Mouse (Mus musculus): ENCODE measurements around the gene Il1rapl2.

Il1rapl2 gene

DNA sequence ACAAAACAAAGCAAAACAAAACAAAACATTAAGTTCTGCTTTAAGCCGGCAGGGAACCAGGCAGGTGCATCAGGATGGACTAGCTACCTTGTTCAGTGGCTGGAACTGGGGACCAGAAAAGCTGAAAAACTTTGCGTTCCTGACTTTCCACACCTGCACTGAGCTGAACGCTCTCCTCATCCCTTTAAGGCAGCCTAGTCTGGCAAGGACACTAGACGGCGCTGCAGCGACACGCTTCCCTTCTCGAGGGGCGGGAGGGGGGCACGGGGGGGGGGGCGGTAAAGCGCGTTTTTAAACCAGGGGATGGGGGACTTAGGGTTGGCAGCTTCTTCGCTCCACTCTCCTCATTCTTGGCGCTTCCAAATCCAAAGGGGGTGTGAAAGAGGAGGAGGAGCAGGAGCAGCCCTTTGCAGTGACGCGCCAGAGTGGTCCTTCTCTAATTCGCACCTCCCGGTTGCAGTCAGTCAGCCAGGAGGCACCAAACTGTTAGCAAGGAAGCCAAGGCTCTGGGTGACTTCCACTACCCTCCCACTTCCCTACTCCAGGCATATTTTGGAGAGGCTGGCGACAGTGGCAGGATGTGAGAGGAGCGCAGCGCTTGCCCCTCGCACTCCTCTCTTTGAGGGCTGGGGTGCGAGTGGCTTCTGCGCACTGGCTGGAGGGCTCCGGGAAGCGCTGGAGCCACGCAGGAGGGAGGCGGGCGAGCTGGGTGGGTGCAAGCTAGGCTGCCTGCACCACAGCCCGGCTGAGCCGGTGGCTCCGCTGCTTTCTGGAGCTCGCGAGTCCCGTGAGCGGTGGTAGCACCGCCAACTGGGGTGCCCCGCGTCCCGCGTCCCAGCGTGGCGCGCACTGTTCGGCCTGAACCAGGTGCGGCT, at the start of gene Il1rapl2:
TSS of gene Il1rapl2 (plus strand) at position 288 of the 875 bp plus-strand sequence.
- DNase-seq: no peak

DNA sequence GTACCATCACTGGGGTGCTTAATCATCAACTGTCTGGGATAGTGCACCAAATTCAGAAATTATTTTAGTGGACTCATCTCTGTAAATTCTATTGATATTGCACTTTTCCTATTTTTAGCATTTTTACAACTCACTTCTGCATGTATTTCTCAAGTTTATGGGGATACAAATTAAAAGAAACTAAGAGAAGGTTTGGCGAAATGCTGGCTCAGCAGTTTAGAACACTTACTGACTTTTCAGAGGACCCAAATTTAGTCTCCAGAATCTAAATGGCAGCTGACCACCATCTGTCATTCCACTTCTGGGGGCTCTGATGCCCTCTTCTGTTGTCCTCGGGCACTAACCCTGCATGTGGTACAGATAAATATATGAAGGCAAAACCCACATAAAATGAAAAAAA, 22.1 kb upstream of the Il1rapl2 start:
- DNase-seq: no peak

DNA sequence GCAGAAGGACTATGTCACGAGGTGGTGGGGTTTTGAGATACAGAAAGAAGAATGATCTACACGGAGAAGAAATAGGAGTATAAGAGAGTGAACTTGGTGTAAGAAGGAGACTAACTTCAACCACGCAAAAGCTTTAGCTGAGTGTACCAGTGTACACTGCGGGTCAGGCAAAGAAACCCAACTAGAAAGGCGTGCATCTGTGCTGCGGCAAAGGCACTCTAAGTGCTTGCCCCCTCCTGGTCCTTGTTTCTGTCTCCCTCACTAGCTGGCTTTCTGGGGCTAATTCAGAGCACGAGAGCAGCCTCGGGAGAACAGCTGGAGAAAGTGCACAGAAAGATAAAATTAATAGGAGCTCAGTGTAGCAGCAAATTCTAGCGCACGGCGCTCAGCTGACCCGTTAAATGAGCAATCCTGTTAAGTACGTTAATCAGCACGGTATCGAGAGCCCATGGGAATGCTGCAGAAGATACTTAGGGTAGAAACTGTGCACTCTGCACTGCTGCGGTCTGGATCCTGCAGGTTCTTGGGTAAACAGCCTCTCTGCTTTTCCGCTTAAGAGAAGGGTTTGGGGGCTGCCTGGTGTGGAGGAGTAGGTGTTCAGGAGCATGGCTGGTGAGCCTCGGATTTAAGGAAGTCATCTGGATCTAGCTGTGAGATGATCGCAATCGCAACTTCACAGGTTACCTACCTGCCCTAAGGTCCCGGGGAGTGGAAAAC, 778 bp upstream of the Il1rapl2 start:
- no peak for DNase-seq

DNA sequence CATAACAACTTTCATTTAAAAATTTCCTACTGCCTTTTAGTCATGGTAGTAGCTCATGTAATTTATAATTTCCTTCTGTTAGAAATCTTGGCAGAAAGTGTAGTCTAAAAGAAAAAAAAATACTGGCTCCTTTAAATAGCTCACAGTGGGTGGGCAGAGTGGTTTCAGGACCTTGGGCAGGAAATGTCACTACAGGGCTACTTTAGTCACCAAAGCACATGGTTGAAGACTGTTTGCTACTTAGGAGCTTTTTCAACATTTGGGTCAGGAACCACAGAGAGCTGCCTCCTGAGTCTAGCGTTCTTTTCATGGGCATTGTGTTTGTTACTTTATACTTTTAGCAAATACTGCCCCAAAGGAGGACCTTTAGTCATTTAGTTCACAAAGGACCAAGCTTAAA, 12.2 kb downstream of the Il1rapl2 start:
- no peak for DNase-seq

DNA sequence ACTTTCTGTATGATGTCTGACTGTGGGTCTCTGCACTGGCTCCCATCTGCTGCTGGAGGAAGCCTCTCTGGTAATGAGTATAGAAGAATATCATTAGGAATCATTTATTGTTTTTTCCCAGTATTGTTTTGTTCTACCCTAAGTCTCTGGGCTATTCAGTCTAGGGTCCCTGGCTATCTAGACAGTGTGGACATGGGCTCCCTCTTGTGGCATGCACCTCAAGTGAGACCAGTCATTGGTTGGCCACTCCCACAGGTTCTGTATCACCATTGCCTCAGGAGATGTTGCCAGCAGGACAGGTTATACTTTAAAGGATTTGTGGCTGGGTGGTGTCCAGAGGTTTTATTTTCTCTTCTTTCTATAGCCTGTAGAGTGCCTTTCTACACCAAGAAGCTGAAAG, 50.3 kb downstream of the Il1rapl2 start:
- DNase-seq: no peak

DNA sequence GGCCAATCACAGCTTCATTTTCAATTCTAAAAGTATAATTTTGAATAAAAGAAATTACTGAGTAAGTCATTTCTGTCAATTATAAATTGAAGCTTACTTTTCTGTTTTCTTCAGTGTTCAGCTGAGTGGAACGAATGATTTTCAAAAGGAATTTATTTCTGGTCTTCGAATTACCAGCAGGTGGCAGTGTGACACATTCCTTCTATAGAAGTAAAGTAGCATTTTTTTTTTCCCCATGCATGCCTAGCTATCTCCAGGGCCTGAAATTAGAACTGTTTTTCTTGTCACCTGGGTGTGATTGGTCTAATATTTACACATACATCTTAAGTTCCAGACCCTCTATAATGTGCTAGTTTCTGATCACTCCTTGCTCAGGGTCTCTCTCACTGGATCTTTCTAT, 96.6 kb downstream of the Il1rapl2 start:
- no peak for DNase-seq

DNA sequence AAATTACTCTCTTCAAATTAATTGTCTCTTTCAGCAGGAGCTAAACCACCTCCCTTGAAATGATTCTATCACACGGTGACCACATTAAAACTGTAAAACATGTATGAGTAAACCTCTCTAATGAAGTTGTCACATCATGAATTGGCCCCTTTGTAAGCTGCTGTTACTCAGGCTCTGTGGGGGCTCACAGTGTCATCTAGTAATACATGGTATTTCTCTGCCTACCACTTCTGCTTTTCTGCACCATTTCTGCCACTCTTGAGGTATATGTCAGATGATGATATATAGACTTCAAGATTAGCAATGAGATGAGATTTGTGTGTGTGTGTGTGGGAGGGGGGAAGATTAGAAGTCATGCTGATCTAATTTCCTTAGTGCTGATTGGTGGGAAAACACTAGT, 117.6 kb downstream of the Il1rapl2 start:
- DNase-seq: no peak

DNA sequence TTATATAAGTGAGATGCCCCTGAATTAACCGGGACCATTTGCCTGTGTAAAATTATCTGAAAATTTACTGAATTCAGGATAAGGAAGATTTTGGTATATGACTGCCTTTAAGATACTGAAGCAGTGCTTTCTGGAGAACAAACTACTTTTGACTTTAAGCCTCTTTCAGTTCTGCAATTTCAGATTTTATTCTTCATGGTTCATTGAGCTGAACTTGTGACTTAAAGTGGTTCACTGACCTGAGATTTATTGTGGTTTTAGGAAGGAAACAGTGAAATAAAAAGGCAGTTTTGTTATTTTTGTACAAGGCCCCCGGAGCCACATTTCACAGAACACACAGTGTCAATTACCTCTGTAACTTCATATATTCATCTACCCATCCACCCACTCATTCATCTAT, 129.6 kb downstream of the Il1rapl2 start:
- DNase-seq: no peak

DNA sequence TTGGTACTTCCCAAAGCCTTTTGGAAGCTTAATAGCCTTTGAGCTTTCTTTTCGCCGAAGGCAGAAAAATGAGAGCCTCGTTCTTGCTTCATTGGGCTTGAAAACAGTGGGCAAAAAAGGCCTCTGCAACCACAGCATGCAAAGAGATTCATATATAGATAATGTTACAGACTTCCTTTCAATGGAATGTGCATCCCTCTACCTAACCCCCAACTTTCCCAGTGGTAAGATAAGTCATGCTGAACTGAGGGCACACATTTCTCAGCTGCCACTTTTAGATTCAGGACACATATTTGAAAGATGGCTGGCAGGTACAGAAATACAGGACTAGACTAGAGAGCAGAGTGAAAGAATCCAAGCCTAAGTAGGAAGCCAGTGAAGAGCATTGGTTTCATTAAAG, 185.1 kb downstream of the Il1rapl2 start:
- no peak for DNase-seq

DNA sequence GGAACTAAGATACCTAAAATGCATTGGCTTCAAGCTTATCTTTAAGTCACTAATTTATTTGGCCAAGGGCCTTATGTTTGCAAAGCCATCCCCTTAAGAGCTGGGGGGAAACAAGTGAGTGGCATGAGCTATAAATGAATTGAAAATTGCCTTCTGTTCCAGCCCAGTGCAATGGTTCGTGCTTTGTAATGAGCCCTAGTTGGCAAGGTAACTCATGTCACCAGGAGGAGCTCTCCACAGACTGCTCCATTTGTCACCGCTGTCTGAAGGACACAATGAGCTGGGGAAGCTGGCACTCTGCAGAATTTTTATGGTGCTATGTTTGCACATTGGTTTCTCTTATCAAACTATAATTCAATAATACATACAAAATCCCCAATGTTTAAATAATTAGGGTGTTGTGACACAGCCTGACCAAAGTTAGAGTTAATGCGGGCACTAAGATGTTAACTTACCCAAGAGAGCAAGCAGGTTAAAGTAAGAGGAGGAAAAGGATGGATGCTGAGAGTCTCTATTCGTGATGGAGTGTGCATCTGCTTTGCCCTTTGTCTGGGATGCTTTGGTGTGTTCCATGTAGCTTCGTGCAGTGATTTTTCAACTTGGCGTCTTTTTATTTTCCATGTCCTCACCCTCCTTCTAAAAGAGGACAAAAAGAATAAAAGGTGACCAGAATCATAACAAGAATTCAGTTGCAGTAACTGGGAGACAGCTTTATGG, 235.2 kb downstream of the Il1rapl2 start:
- DNase-seq: no peak

DNA sequence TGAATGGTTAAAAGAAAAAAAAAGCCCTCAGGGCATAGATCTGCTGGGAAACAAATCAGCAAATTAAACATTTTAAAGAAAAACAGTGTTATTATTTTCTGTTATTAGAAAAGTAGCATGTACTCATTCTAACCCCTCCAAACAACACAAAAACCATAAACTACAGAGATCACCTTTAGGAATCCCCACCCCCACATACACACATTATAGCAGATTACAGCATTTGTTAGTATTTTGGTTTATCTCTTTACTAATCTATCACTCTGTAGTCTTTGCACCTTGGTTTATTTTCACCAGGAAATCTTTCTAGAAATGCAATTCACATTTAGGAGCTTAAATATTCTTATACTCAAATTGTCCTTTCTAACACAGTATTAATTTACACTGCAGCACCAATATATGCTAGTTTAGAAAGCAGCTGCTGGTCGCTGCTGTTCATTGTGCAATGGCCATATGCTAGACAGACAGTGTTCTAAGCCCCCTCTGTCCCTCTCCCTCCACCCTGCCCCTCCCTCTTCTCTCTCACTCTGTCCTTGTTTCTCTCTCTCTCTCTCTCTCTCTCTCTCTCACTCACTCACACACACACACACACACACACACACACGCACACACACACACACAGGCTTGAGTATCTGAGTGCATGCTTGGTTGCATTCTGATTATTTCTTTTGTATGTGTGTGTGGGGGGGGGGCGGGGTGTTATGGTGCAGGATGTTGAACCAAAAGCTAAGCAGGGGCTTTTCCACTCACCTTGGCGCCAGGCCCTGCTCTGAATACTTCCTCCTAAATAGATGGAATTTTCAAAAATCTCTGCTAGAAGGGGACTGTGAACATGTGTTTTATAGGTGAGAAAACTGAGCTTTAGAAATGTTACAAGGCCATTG, 236.1 kb downstream of the Il1rapl2 start:
- DNase-seq: no peak

DNA sequence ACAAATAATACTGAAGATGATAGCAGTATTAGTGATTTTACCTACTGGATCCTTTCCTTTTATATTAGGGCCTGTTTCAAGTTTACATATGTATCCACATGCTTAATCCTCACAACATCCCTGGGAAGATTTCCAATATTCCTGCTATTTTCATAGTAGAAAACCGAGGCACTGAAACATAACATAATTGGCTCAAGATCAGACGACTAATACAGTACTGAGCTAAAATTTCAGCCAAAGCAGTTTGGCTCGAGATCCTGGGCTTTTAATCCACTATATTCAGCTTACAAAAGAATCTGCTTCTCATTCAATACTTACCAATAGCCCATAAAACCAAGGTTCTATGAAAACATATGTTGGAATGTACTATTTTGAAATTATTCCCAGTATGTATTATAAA, 239.1 kb downstream of the Il1rapl2 start:
- no peak for DNase-seq

DNA sequence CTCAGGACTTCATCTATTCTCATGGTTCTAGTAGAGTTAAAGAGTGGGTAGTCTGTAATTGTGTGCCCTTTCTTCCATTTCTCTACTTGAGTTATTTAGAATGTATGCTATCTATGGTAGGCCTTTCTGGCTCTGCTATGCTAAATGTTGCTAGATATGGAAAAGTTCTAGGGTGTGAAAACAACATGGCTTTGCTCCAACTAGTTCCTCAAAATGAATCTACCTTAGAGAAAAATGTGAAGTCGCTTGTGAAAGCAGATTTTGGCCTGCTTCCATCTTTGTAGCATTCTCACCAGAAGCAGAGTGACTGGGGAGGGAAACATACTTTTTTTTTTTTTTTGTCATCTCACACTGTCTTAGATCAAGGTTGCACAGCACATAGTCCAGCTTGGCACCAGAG, 241.7 kb downstream of the Il1rapl2 start:
- DNase-seq: no peak

DNA sequence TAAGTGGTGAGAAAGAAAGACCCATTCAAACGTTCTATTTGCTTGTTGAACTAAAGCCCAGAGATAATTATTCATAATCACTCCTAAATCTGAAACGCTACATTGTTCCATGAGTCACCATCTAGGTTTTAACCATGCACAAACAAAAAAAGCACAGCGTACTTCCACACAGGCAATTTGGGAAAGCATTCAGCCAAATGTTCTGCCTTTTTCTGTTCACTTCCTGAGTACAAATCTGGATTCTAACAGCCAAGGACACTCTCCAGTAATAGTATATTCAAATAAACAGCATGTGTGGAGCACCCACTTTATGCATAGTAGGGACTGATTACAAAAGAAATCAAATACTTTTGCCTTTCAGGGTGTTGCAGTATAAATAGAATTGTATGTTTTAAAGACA, 278.5 kb downstream of the Il1rapl2 start:
- no peak for DNase-seq

DNA sequence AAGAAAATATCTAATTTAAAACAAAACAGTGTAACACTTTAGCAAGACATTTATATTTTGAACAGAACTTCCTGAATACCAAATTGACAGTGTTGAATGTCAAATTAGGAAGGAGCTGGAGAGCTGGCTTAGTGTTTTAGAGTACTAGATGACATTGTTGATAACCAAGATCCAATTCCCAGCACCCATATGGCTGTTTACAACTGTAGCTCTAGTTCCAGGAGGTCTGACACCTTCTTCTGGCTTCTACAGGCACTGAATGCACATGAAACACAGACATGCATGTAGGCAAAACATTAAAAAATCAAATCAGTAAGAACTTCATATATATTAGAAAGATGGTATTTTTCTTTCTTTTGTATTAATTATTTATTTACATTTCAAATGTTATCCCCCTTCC, 353.1 kb downstream of the Il1rapl2 start:
- no peak for DNase-seq

DNA sequence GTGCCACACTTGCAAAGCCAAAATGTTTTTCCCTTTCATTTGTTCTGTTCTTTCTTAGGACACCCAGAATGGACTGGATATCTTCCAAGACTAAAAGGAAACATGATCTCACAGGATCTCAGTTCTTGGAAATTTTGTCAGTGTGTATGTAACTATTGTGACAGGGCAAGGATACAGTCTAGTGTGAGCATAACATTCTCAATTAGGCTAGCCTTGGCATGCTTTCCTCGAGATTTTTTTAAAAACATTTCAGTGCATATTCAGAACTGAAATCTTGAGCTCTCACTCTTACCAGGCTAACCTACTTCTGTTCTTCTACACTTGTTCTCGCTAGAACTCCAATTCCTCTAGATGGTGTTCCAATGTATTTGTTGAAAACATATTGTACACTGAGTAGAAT, 356.4 kb downstream of the Il1rapl2 start:
- DNase-seq: no peak

DNA sequence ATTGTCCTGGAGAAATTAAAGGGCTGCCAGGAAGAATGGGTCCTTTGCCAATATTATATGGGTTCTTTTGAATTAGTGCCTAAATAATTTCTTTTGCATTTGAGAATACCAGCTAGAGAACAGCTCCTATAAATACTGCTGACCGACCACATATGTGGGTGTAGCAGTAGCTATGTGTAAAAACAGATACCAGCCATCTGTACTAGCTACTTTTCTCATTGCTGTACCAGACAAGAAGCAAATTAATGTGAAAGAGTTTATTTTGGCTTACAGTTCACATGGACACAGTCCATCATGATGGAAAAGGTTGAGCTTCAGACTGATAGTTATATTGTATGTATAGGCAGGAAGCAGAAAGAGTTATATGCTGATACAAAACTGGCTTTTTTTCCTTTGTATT, 377.3 kb downstream of the Il1rapl2 start:
- no peak for DNase-seq

DNA sequence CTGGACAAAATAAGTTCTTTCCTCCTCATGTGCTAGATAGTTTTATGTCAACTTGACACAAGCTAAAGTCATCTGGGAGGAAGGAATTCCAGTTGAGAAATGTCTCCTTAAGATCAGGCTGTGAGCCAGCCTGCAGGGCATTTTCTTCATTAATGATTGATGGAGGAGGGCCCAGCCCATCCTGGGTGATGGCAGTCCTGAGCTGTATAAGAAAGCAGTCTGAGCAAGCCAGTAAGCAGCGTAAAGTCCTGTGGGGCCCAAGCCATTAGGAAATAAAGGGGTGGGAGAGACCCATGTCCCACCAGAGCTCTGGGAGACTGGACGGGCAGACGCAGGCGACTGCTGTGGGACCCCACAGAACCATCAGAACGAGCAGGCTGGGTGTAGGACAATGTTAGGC, 400.9 kb downstream of the Il1rapl2 start:
- DNase-seq: no peak

DNA sequence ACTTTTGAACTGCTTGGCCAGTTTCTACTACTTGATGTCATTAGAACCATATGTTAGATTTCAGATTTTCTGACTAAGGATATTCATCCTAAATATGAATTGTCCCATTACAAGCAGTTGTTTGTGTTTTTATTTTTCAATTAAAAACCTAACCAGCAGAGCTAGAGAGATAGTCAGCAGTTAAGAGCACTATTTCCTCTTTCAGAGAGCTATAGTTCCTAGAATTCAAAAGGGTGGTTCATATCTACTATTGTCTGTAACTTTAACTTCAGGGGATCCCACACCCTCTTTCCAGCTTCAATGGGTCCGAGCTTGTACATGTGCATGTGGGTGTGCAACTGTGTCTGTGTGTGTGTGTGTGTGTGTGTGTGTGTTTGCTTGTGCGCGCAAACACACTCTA, 472.7 kb downstream of the Il1rapl2 start:
- DNase-seq: no peak

DNA sequence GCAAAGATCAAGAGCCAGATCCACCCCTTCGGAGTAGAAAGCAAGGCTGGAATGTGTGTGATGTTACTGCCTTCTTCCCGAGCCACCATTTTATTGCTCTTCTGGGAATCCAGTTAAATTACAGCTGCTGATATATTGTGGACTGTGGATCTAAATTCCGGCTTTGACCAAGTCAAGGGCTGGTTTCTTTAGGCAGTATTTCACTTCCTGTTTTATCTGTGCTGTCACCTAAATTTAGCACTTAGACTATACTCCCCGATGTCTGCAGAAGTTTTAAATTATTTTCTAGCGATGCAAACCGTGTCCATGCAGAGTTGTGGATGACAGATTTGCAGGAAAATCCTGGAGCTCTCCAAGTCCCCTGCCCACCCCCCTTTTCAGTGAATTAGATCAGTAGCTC, 533.5 kb downstream of the Il1rapl2 start:
- DNase-seq: no peak

DNA sequence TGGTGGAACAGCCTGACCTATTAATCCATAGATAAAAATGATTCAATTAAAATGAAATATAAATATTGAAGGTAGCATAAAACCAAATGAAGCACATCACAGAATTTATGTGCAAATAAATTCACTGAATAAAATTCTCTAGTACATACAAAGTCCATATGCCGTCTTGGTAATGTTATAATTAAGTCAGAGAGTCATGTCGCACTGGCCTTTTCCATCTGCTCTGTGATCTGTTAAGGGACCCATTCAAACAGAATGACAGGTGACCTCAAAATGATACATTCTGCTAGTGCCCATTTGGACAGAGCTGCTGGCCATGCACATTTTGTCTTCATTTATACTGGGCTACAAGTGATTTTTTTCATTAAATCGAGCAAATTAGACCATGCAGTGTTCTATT, 534.3 kb downstream of the Il1rapl2 start:
- no peak for DNase-seq

DNA sequence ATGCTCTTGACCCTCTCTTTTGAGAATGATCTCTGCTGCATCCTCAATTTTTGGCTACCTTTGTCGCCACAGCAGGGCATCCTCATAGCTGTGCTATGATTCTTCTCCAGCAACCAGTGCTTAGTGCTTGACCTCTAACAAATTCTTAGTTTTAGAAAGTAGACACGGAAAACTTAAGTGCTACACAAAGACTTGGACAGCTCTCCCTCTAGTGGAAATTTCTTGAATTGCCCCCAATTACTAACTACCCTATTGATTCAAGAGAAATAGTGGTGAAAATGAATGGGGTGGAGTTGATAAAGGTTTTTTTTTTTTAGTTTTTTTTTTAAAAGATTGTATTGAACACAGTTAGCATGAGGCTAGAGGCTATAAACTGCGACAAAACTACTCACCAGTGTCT, 599.7 kb downstream of the Il1rapl2 start:
- no peak for DNase-seq

DNA sequence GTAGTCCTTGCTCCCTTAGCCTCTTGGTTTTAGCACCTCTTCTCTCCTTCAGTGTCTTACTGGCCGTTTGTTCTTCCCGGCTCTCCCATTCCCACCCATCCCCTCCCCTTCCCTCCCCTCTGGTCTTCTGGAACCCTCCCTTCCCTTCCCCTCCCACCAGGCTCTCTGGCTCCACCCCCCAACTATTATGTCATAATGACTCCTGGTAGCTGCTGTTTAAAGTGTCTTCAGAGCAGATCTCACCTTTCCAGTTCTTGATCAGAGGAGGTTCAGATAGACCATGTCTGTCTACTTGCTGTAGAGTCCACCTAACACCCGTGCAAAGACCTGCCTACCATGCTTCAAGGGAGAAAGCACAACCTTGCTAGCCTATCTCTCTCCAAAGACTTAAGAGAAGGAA, 639.1 kb downstream of the Il1rapl2 start, which contains the start of gene Tex13a:
TSS of gene Tex13a (minus strand) at position 101 of the 400 bp plus-strand sequence.
- no peak for DNase-seq

Data from cerebellum, adult 11 months (tissue).